Mouse (Mus musculus): ENCODE data around the gene H2-Eb2. TPM values are rescaled to one million over a fixed set of nuclear protein-coding genes. Genes with fewer than 3 reads are reported as not detected.

H2-Eb2 gene
- polyA plus RNA-seq, 1 experiment from 2014 or later: not detected

- no peak overlapping the region for H3K27ac ChIP-seq (replicated peaks; ENCODE audit: low read depth, low read length)
- 59% methylated on average over 6 of the region's 6 CpGs for WGBS
- DNase-seq (ENCODE audit: low spot score) (no peak), ATAC-seq (ENCODE audit: low read depth) (no peak)
- no peaks in the 10 kb centered on the region for H3K36me3 ChIP-seq (ENCODE audit: control insufficient read depth, insufficient read depth, low read length)
- H3K9ac ChIP-seq (ENCODE audit: low read depth, low read length): no peak overlapping the region
- H3K4me1 ChIP-seq (ENCODE audit: control insufficient read depth, insufficient read depth, low read length): no peaks in the 10 kb centered on the region
- H3K9me3 ChIP-seq (ENCODE audit: control insufficient read depth, low read length): no peaks in the 10 kb centered on the region
- no peak overlapping the region for H3K4me3 ChIP-seq (ENCODE audit: low read depth, low read length)
- H3K4me2 ChIP-seq (ENCODE audit: low read depth, low read length): no peak overlapping the region
- no peaks in the 10 kb centered on the region for H3K27me3 ChIP-seq (replicated peaks; ENCODE audit: control insufficient read depth, insufficient read depth, low read length)
Measured at GRCm38 (mm10) chr17:34377450-34378209, 52.2 kb downstream of the H2-Eb2 start.

GRCm38 (mm10) chr17:34378716-34379115, 53.3 kb downstream of the H2-Eb2 start:
- H3K36me3 ChIP-seq (ENCODE audit: control insufficient read depth, insufficient read depth, low read length): no peaks in the 10 kb centered on the region
- ATAC-seq (ENCODE audit: low read depth) (no peak), DNase-seq (ENCODE audit: low spot score) (no peak)
- H3K27me3 ChIP-seq (replicated peaks; ENCODE audit: control insufficient read depth, insufficient read depth, low read length): no peaks in the 10 kb centered on the region
- no peak overlapping the region for H3K4me2 ChIP-seq (ENCODE audit: low read depth, low read length)
- no peaks in the 10 kb centered on the region for H3K4me1 ChIP-seq (ENCODE audit: control insufficient read depth, insufficient read depth, low read length)
- no peak overlapping the region for H3K4me3 ChIP-seq (ENCODE audit: low read depth, low read length)
- H3K27ac ChIP-seq (replicated peaks; ENCODE audit: low read depth, low read length): no peak overlapping the region
- WGBS: 65% methylated on average over 2 of the region's 2 CpGs
- H3K9me3 ChIP-seq (ENCODE audit: control insufficient read depth, low read length): peaks cover 4% of the 10 kb centered on the region; the same call in 1 of the 2 replicates
- no peak overlapping the region for H3K9ac ChIP-seq (ENCODE audit: low read depth, low read length)

DNA sequence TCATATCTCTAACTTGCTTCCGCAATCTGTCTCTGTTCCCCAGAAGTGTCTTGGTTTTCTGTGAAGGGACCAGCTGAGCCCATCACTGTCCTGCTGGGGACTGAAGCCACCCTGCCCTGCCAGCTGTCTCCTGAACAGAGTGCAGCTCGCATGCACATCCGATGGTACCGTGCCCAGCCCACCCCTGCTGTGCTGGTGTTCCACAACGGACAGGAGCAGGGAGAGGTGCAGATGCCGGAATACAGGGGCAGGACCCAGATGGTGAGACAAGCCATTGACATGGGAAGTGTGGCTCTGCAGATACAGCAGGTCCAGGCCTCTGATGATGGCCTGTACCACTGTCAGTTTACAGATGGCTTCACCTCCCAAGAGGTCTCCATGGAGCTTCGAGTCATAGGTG, 54.0 kb downstream of the H2-Eb2 start:
- Histone ChIP-seq H3K9me3 (ENCODE audit: control insufficient read depth, low read length) (peaks cover 4% of the 10 kb centered on the region; the same call in 1 of the 2 replicates), H3K27ac (replicated peaks; ENCODE audit: low read depth, low read length) (no peak overlapping the region), H3K4me1 (ENCODE audit: control insufficient read depth, insufficient read depth, low read length) (no peaks in the 10 kb centered on the region), H3K9ac (ENCODE audit: low read depth, low read length) (no peak overlapping the region), H3K36me3 (ENCODE audit: control insufficient read depth, insufficient read depth, low read length) (no peaks in the 10 kb centered on the region), H3K27me3 (replicated peaks; ENCODE audit: control insufficient read depth, insufficient read depth, low read length) (no peaks in the 10 kb centered on the region), H3K4me2 (ENCODE audit: low read depth, low read length) (no peak overlapping the region), H3K4me3 (ENCODE audit: low read depth, low read length) (no peak overlapping the region)
- ATAC-seq (ENCODE audit: low read depth): no peak
- DNase-seq (ENCODE audit: low spot score): no peak
- 83% methylated on average over 7 of the region's 7 CpGs for WGBS

DNA sequence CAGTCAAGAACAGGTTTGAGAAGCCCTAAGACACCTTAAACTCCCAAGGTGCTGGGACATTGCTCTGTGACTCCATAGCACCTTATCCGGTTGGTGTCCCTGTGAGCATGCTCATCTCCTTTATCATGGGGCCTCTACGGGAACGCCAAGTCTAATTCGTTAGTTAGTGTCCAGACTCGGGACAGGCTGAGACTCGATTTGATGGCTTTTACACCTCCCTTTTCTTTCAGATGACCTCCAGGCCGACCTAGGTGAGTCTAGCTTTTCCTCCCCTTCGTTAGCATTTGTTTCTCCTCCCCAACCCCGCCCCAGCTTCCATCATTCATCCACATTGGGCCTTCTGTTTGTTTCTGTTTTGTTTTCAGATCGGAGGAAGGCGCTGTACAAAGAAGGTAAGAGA, 56.4 kb downstream of the H2-Eb2 start:
- Histone ChIP-seq H3K27me3 (replicated peaks; ENCODE audit: control insufficient read depth, insufficient read depth, low read length) (no peaks in the 10 kb centered on the region), H3K27ac (replicated peaks; ENCODE audit: low read depth, low read length) (no peak overlapping the region), H3K9me3 (ENCODE audit: control insufficient read depth, low read length) (peaks cover 4% of the 10 kb centered on the region; the same call in 1 of the 2 replicates), H3K9ac (ENCODE audit: low read depth, low read length) (no peak overlapping the region), H3K4me2 (ENCODE audit: low read depth, low read length) (no peak overlapping the region), H3K4me3 (ENCODE audit: low read depth, low read length) (no peak overlapping the region), H3K36me3 (ENCODE audit: control insufficient read depth, insufficient read depth, low read length) (no peaks in the 10 kb centered on the region), H3K4me1 (ENCODE audit: control insufficient read depth, insufficient read depth, low read length) (no peaks in the 10 kb centered on the region)
- ATAC-seq (ENCODE audit: low read depth) (no peak), DNase-seq (ENCODE audit: low spot score) (no peak)
- 72% methylated on average over 11 of the region's 11 CpGs for WGBS

DNA sequence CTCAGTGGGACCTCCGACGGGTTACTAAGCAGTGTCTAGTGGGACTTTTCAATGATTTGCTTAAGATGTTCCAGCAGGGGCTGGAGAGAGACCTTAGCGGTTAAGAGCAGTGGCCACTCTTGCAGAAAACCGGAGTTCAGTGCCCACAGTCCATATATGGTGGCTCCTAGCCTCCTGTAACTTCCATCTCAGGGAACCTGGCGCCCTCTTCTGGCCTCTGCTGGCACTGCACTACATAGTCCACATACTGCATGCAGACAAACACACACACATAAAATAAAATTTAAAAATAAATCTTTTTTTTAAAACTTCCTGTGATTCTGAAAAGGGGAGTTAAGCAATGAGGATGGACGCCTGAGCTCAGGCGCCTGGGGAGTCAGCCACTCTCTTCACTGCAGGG, 57.7 kb downstream of the H2-Eb2 start:
- ATAC-seq (ENCODE audit: low read depth): no peak

GRCm38 (mm10) chr17:34384699-34385098, 59.2 kb downstream of the H2-Eb2 start:
- WGBS: 67% methylated on average over 3 of the region's 3 CpGs
- no peak for ATAC-seq (ENCODE audit: low read depth)
- no peak overlapping the region for H3K4me2 ChIP-seq (ENCODE audit: low read depth, low read length)
- no peaks in the 10 kb centered on the region for H3K27me3 ChIP-seq (replicated peaks; ENCODE audit: control insufficient read depth, insufficient read depth, low read length)
- H3K4me1 ChIP-seq (ENCODE audit: control insufficient read depth, insufficient read depth, low read length): no peaks in the 10 kb centered on the region
- H3K9ac ChIP-seq (ENCODE audit: low read depth, low read length): no peak overlapping the region
- no peak for DNase-seq (ENCODE audit: low spot score)
- no peak overlapping the region for H3K27ac ChIP-seq (replicated peaks; ENCODE audit: low read depth, low read length)
- H3K36me3 ChIP-seq (ENCODE audit: control insufficient read depth, insufficient read depth, low read length): no peaks in the 10 kb centered on the region
- H3K9me3 ChIP-seq (ENCODE audit: control insufficient read depth, low read length): peaks cover 4% of the 10 kb centered on the region; the same call in 1 of the 2 replicates
- H3K4me3 ChIP-seq (ENCODE audit: low read depth, low read length): no peak overlapping the region

More for the DNA sequence above, 57.7 kb downstream of the H2-Eb2 start:
- 72% methylated on average over 7 of the region's 7 CpGs for WGBS
- Histone ChIP-seq H3K4me3 (ENCODE audit: low read depth, low read length) (no peak overlapping the region), H3K4me2 (ENCODE audit: low read depth, low read length) (no peak overlapping the region), H3K27ac (replicated peaks; ENCODE audit: low read depth, low read length) (no peak overlapping the region), H3K9ac (ENCODE audit: low read depth, low read length) (no peak overlapping the region), H3K36me3 (ENCODE audit: control insufficient read depth, insufficient read depth, low read length) (no peaks in the 10 kb centered on the region), H3K4me1 (ENCODE audit: control insufficient read depth, insufficient read depth, low read length) (no peaks in the 10 kb centered on the region), H3K27me3 (replicated peaks; ENCODE audit: control insufficient read depth, insufficient read depth, low read length) (no peaks in the 10 kb centered on the region), H3K9me3 (ENCODE audit: control insufficient read depth, low read length) (peaks cover 4% of the 10 kb centered on the region; the same call in 1 of the 2 replicates)
- DNase-seq (ENCODE audit: low spot score): no peak

DNA sequence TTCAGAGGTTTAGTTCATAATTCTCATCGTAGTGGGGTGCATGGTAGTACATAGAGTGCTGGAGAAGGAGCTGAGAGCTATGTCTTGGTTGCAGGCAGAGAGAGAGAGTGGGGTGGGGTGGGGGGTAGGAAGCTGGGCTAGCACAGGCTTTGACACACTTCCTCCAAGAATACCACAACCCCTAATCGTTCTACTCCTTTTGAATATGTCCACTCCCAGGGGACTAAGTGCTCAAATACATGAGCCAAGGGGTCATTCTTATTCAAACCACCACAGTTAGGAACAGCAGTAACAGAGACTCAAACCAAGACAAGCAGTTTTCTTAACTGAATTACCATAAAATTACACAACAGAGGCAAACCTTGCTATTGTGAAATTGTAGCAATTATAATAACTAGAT, 61.2 kb downstream of the H2-Eb2 start:
- peaks cover 4% of the 10 kb centered on the region; the same call in 1 of the 2 replicates for H3K9me3 ChIP-seq (ENCODE audit: control insufficient read depth, low read length)
- H3K9ac ChIP-seq (ENCODE audit: low read depth, low read length): no peak overlapping the region
- WGBS: 75% methylated on average over 2 of the region's 2 CpGs
- DNase-seq (ENCODE audit: low spot score) (no peak), ATAC-seq (ENCODE audit: low read depth) (no peak)
- H3K4me3 ChIP-seq (ENCODE audit: low read depth, low read length): no peak overlapping the region
- 0 out of 2 replicates have a peak, but pooled peaks cover 2% of the 10 kb centered on the region for H3K27me3 ChIP-seq (replicated peaks; ENCODE audit: control insufficient read depth, insufficient read depth, low read length)
- no peaks in the 10 kb centered on the region for H3K4me1 ChIP-seq (ENCODE audit: control insufficient read depth, insufficient read depth, low read length)
- H3K4me2 ChIP-seq (ENCODE audit: low read depth, low read length): no peak overlapping the region
- H3K27ac ChIP-seq (replicated peaks; ENCODE audit: low read depth, low read length): no peak overlapping the region
- no peaks in the 10 kb centered on the region for H3K36me3 ChIP-seq (ENCODE audit: control insufficient read depth, insufficient read depth, low read length)

DNA sequence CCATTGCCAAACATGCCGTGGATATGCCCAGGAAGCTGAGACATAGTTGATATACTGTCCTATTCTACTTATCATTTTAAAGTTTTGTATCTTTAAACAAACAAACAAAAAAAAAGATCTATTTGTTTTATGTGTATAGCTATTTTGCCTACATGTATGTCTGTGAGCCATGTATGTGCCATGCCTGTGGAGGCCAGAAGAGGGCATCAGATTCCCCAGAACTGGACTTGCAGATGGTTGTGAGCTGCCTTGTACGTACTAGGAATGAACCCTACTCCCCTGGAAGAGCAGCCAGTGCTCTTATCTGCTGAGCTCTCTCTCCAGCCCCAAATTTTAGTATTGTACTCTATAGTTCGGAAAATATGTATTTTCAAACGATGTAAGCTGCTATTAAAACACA, 63.0 kb downstream of the H2-Eb2 start:
- Histone ChIP-seq H3K9ac (ENCODE audit: low read depth, low read length) (no peak overlapping the region), H3K27ac (replicated peaks; ENCODE audit: low read depth, low read length) (no peak overlapping the region), H3K9me3 (ENCODE audit: control insufficient read depth, low read length) (no peaks in the 10 kb centered on the region), H3K4me2 (ENCODE audit: low read depth, low read length) (no peak overlapping the region), H3K4me3 (ENCODE audit: low read depth, low read length) (no peak overlapping the region), H3K36me3 (ENCODE audit: control insufficient read depth, insufficient read depth, low read length) (no peaks in the 10 kb centered on the region), H3K27me3 (replicated peaks; ENCODE audit: control insufficient read depth, insufficient read depth, low read length) (peaks cover 12% of the 10 kb centered on the region), H3K4me1 (ENCODE audit: control insufficient read depth, insufficient read depth, low read length) (no peaks in the 10 kb centered on the region)
- DNase-seq (ENCODE audit: low spot score): peak; percentile 20
- no peak for ATAC-seq (ENCODE audit: low read depth)
- 35% methylated on average over 4 of the region's 4 CpGs for WGBS

All from embryonic facial prominence, embryonic 14.5 days (tissue).